Mouse (Mus musculus): ENCODE data around the gene Map2k2. TPM values are rescaled to one million over a fixed set of nuclear protein-coding genes. Genes with fewer than 3 reads are reported as not detected.

Gene Map2k2
- polyA plus RNA-seq, 1 experiment from 2014 or later: 151 TPM

Small RNAs within 50 kb of the gene (microRNA-seq; reads per million reads assigned to microRNA genes)
- not detected for gene Mir5615-1
- not detected for gene Mir5615-2

Other genes with a start within 250 kb of the Map2k2 start
- gene Tmprss9, start 234.1 kb upstream of the Map2k2 start, polyA plus RNA-seq (2015; fragmentation: Nextera tagmentation; extraction: Ambion mirVana): 0.08 TPM in 1 of 2 replicates, not detected in the other
- gene Timm13, start 204.9 kb upstream of the Map2k2 start, polyA plus RNA-seq (2015; fragmentation: Nextera tagmentation; extraction: Ambion mirVana): 284 and 297 TPM in 2 replicates
- 52.6 and 52.7 TPM in 2 replicates for gene Lmnb2, start 187.7 kb upstream of the Map2k2 start, polyA plus RNA-seq (2015; fragmentation: Nextera tagmentation; extraction: Ambion mirVana)
- 57.3 and 63.6 TPM in 2 replicates for gene Gadd45b, start 175.8 kb upstream of the Map2k2 start, polyA plus RNA-seq (2015; fragmentation: Nextera tagmentation; extraction: Ambion mirVana)
- 5.1 and 5.7 TPM in 2 replicates for gene Gng7, start 91.0 kb upstream of the Map2k2 start, polyA plus RNA-seq (2015; fragmentation: Nextera tagmentation; extraction: Ambion mirVana)
- 0.11 and 0.72 TPM in 2 replicates for gene Diras1, start 80.3 kb upstream of the Map2k2 start, polyA plus RNA-seq (2015; fragmentation: Nextera tagmentation; extraction: Ambion mirVana)
- 19.4 and 20.8 TPM in 2 replicates for gene Slc39a3, start 68.5 kb upstream of the Map2k2 start, polyA plus RNA-seq (2015; fragmentation: Nextera tagmentation; extraction: Ambion mirVana)
- gene Sgta, start 45.7 kb upstream of the Map2k2 start, polyA plus RNA-seq (2015; fragmentation: Nextera tagmentation; extraction: Ambion mirVana): 183 and 187 TPM in 2 replicates
- 44.2 and 45.0 TPM in 2 replicates for gene Thop1, start 35.9 kb upstream of the Map2k2 start, polyA plus RNA-seq (2015; fragmentation: Nextera tagmentation; extraction: Ambion mirVana)
- 0.34 and 1.0 TPM in 2 replicates for gene Creb3l3, start 7.0 kb upstream of the Map2k2 start, polyA plus RNA-seq (2015; fragmentation: Nextera tagmentation; extraction: Ambion mirVana)
- gene Zbtb7a, start 29.3 kb downstream of the Map2k2 start, polyA plus RNA-seq (2015; fragmentation: Nextera tagmentation; extraction: Ambion mirVana): 31.5 and 31.6 TPM in 2 replicates
- gene Pias4, start 62.0 kb downstream of the Map2k2 start, polyA plus RNA-seq (2015; fragmentation: Nextera tagmentation; extraction: Ambion mirVana): 35.5 and 41.8 TPM in 2 replicates
- gene Eef2, start 70.7 kb downstream of the Map2k2 start, polyA plus RNA-seq (2015; fragmentation: Nextera tagmentation; extraction: Ambion mirVana): 589 and 620 TPM in 2 replicates
- gene Dapk3, start 77.1 kb downstream of the Map2k2 start, polyA plus RNA-seq (2015; fragmentation: Nextera tagmentation; extraction: Ambion mirVana): 37.5 and 40.5 TPM in 2 replicates
- gene 4930442H23Rik, start 77.9 kb downstream of the Map2k2 start, polyA plus RNA-seq (2015; fragmentation: Nextera tagmentation; extraction: Ambion mirVana): not detected in 2 replicates
- gene Nmrk2, start 96.1 kb downstream of the Map2k2 start, polyA plus RNA-seq (2015; fragmentation: Nextera tagmentation; extraction: Ambion mirVana): 0.11 and 0.31 TPM in 2 replicates
- gene Atcay, start 124.9 kb downstream of the Map2k2 start, polyA plus RNA-seq (2015; fragmentation: Nextera tagmentation; extraction: Ambion mirVana): 0.36 and 0.39 TPM in 2 replicates
- 5.0 and 6.0 TPM in 2 replicates for gene Zfr2, start 127.2 kb downstream of the Map2k2 start, polyA plus RNA-seq (2015; fragmentation: Nextera tagmentation; extraction: Ambion mirVana)
- 2.9 and 3.5 TPM in 2 replicates for gene Matk, start 147.0 kb downstream of the Map2k2 start, polyA plus RNA-seq (2015; fragmentation: Nextera tagmentation; extraction: Ambion mirVana)
- gene Mrpl54, start 161.0 kb downstream of the Map2k2 start, polyA plus RNA-seq (2015; fragmentation: Nextera tagmentation; extraction: Ambion mirVana): 202 and 210 TPM in 2 replicates
- gene Apba3, start 161.0 kb downstream of the Map2k2 start, polyA plus RNA-seq (2015; fragmentation: Nextera tagmentation; extraction: Ambion mirVana): 61.2 and 69.2 TPM in 2 replicates
- 29.3 and 32.9 TPM in 2 replicates for gene Tjp3, start 185.7 kb downstream of the Map2k2 start, polyA plus RNA-seq (2015; fragmentation: Nextera tagmentation; extraction: Ambion mirVana)
- gene Pip5k1c, start 187.0 kb downstream of the Map2k2 start, polyA plus RNA-seq (2015; fragmentation: Nextera tagmentation; extraction: Ambion mirVana): 41.0 and 43.1 TPM in 2 replicates
- gene Cactin, start 215.2 kb downstream of the Map2k2 start, polyA plus RNA-seq (2015; fragmentation: Nextera tagmentation; extraction: Ambion mirVana): 36.6 and 37.9 TPM in 2 replicates
- gene Tbxa2r, start 222.8 kb downstream of the Map2k2 start, polyA plus RNA-seq (2015; fragmentation: Nextera tagmentation; extraction: Ambion mirVana): 18.6 and 19.6 TPM in 2 replicates
- gene Gipc3, start 237.4 kb downstream of the Map2k2 start, polyA plus RNA-seq (2015; fragmentation: Nextera tagmentation; extraction: Ambion mirVana): 0.05 and 0.10 TPM in 2 replicates
- gene Hmg20b, start 244.6 kb downstream of the Map2k2 start, polyA plus RNA-seq (2015; fragmentation: Nextera tagmentation; extraction: Ambion mirVana): 90.6 and 93.2 TPM in 2 replicates